Mouse (Mus musculus): ENCODE measurements around the gene Grip2. TPM values are rescaled to one million over a fixed set of nuclear protein-coding genes. Genes with fewer than 3 reads are reported as not detected.

Grip2 gene
- total and polyA plus RNA-seq, 3 experiments, result 8.5 to 25.2 (median 12.4) TPM

- intact Hi-C loops (cut with DNase I), result no loop called here
- WGBS, result 42% methylated on average over 3 of the region's 3 CpGs
Measured at GRCm38 (mm10) chr6:91795640-91796039, 31.4 kb downstream of the Grip2 start.

GRCm38 (mm10) chr6:91788311-91788798 is 38.7 kb downstream of the Grip2 start:
- Histone ChIP-seq H3K79me2 (replicated peaks; ENCODE audit: control insufficient read depth, insufficient read depth, low read length) (no peaks in the 10 kb centered on the region), H3K27ac (peak overlapping the region; percentile 54), H3K27me3 (ENCODE audit: control insufficient read depth, insufficient read depth, low read length) (no peaks in the 10 kb centered on the region), H3K4me3 (no peak overlapping the region), H3K4me1 (ENCODE audit: control insufficient read depth, insufficient read depth, low read length) (peaks cover 13% of the 10 kb centered on the region; the same call in 1 of the 2 replicates), H3K9ac (ENCODE audit: low read depth, low read length) (no peak overlapping the region), H3K36me3 (ENCODE audit: control insufficient read depth, insufficient read depth, low read length) (peaks cover 4% of the 10 kb centered on the region; the same call in 1 of the 2 replicates)
- intact Hi-C loops (cut with DNase I), result no loop called here
- TF ChIP-seq EP300 (IDR thresholded peaks at IDR 0.05; ENCODE audit: insufficient read depth, low read depth, low read length) (no peak), CTCF (IDR thresholded peaks at IDR 0.05) (no peak), POLR2A (IDR thresholded peaks at IDR 0.05; ENCODE audit: insufficient read depth, low read depth, low read length) (no peak)
- peak in 1 of 2 experiments; percentile 55 for DNase-seq
- 50% methylated on average over 9 of the region's 9 CpGs for WGBS

More at GRCm38 (mm10) chr6:91795640-91796039, 31.4 kb downstream of the Grip2 start:
- Histone ChIP-seq H3K4me1 (ENCODE audit: control insufficient read depth, insufficient read depth, low read length) (peaks cover 4% of the 10 kb centered on the region; the same call in 1 of the 2 replicates), H3K4me3 (peak overlapping the region; percentile 50), H3K36me3 (ENCODE audit: control insufficient read depth, insufficient read depth, low read length) (no peaks in the 10 kb centered on the region), H3K27me3 (ENCODE audit: control insufficient read depth, insufficient read depth, low read length) (no peaks in the 10 kb centered on the region), H3K27ac (peak overlapping the region; percentile 79), H3K79me2 (replicated peaks; ENCODE audit: control insufficient read depth, insufficient read depth, low read length) (no peaks in the 10 kb centered on the region), H3K9ac (ENCODE audit: low read depth, low read length) (peak overlapping the region; percentile 67)
- TF ChIP-seq CTCF (IDR thresholded peaks at IDR 0.05) (no peak), EP300 (IDR thresholded peaks at IDR 0.05; ENCODE audit: insufficient read depth, low read depth, low read length) (no peak), POLR2A (IDR thresholded peaks at IDR 0.05; ENCODE audit: insufficient read depth, low read depth, low read length) (no peak)
- DNase-seq, result no peak

- Histone ChIP-seq H3K27me3 (ENCODE audit: control insufficient read depth, insufficient read depth, low read length) (no peaks in the 10 kb centered on the region), H3K4me1 (ENCODE audit: control insufficient read depth, insufficient read depth, low read length) (peaks cover 11% of the 10 kb centered on the region; the same call in 1 of the 2 replicates), H3K79me2 (replicated peaks; ENCODE audit: control insufficient read depth, insufficient read depth, low read length) (no peaks in the 10 kb centered on the region), H3K9ac (ENCODE audit: low read depth, low read length) (peak overlapping the region; percentile 44; the same call in 1 of the 2 replicates), H3K36me3 (ENCODE audit: control insufficient read depth, insufficient read depth, low read length) (peaks cover 4% of the 10 kb centered on the region; the same call in 1 of the 2 replicates), H3K27ac (peak overlapping the region; percentile 88), H3K4me3 (no peak overlapping the region)
- 48% methylated on average over 3 of the region's 3 CpGs for WGBS
- peak; percentile 51 to 79 for DNase-seq
- TF ChIP-seq CTCF (IDR thresholded peaks at IDR 0.05) (no peak), POLR2A (IDR thresholded peaks at IDR 0.05; ENCODE audit: insufficient read depth, low read depth, low read length) (no peak), EP300 (IDR thresholded peaks at IDR 0.05; ENCODE audit: insufficient read depth, low read depth, low read length) (peak; percentile 51; the same call in 1 of the 2 replicates)
- intact Hi-C loops (cut with DNase I), result no loop called here
Measured at GRCm38 (mm10) chr6:91785018-91785417, 42.0 kb downstream of the Grip2 start.

- intact Hi-C loops (cut with DNase I), result loop anchor here (5.0 kb wide), 1 partner anchor 288 kb away; no protein-coding TSS in a partner anchor
- WGBS, result 45% methylated on average over 9 of the region's 9 CpGs
- H3K36me3 ChIP-seq (ENCODE audit: control insufficient read depth, insufficient read depth, low read length), result no peaks in the 10 kb centered on the region
Measured at GRCm38 (mm10) chr6:91779206-91779605, 47.8 kb downstream of the Grip2 start.

GRCm38 (mm10) chr6:91776543-91776942 is 50.5 kb downstream of the Grip2 start:
- DNase-seq, result peak; percentile 53 to 63
- H3K4me3 ChIP-seq, result no peak overlapping the region
- no peak overlapping the region for H3K9ac ChIP-seq (ENCODE audit: low read depth, low read length)
- no peaks in the 10 kb centered on the region for H3K4me1 ChIP-seq (ENCODE audit: control insufficient read depth, insufficient read depth, low read length)
- no peak overlapping the region for H3K27ac ChIP-seq
- 16% methylated on average over 9 of the region's 9 CpGs for WGBS
- TF ChIP-seq EP300 (IDR thresholded peaks at IDR 0.05; ENCODE audit: insufficient read depth, low read depth, low read length) (peak; percentile 76; the same call in 1 of the 2 replicates), CTCF (IDR thresholded peaks at IDR 0.05) (peak; percentile 100), POLR2A (IDR thresholded peaks at IDR 0.05; ENCODE audit: insufficient read depth, low read depth, low read length) (no peak)
- no peaks in the 10 kb centered on the region for H3K36me3 ChIP-seq (ENCODE audit: control insufficient read depth, insufficient read depth, low read length)
- H3K27me3 ChIP-seq (ENCODE audit: control insufficient read depth, insufficient read depth, low read length), result no peaks in the 10 kb centered on the region
- no peaks in the 10 kb centered on the region for H3K79me2 ChIP-seq (replicated peaks; ENCODE audit: control insufficient read depth, insufficient read depth, low read length)
- intact Hi-C loops (cut with DNase I), result loop anchor here (1.0 to 5.0 kb wide), 2 partner anchors 76 to 291 kb away; no protein-coding TSS in a partner anchor

More at GRCm38 (mm10) chr6:91779206-91779605, 47.8 kb downstream of the Grip2 start:
- TF ChIP-seq POLR2A (IDR thresholded peaks at IDR 0.05; ENCODE audit: insufficient read depth, low read depth, low read length) (no peak), EP300 (IDR thresholded peaks at IDR 0.05; ENCODE audit: insufficient read depth, low read depth, low read length) (no peak), CTCF (IDR thresholded peaks at IDR 0.05) (no peak)
- Histone ChIP-seq H3K4me3 (no peak overlapping the region), H3K9ac (ENCODE audit: low read depth, low read length) (no peak overlapping the region), H3K4me1 (ENCODE audit: control insufficient read depth, insufficient read depth, low read length) (no peaks in the 10 kb centered on the region), H3K79me2 (replicated peaks; ENCODE audit: control insufficient read depth, insufficient read depth, low read length) (no peaks in the 10 kb centered on the region), H3K27me3 (ENCODE audit: control insufficient read depth, insufficient read depth, low read length) (no peaks in the 10 kb centered on the region), H3K27ac (no peak overlapping the region)
- DNase-seq, result no peak

GRCm38 (mm10) chr6:91773951-91774350 is 53.1 kb downstream of the Grip2 start:
- Histone ChIP-seq H3K4me3 (no peak overlapping the region), H3K79me2 (replicated peaks; ENCODE audit: control insufficient read depth, insufficient read depth, low read length) (no peaks in the 10 kb centered on the region), H3K9ac (ENCODE audit: low read depth, low read length) (no peak overlapping the region), H3K27me3 (ENCODE audit: control insufficient read depth, insufficient read depth, low read length) (no peaks in the 10 kb centered on the region), H3K27ac (no peak overlapping the region), H3K36me3 (ENCODE audit: control insufficient read depth, insufficient read depth, low read length) (no peaks in the 10 kb centered on the region), H3K4me1 (ENCODE audit: control insufficient read depth, insufficient read depth, low read length) (no peaks in the 10 kb centered on the region)
- no peak for TF ChIP-seq CTCF (IDR thresholded peaks at IDR 0.05)
- no peak for TF ChIP-seq EP300 (IDR thresholded peaks at IDR 0.05; ENCODE audit: insufficient read depth, low read depth, low read length)
- TF ChIP-seq POLR2A (IDR thresholded peaks at IDR 0.05; ENCODE audit: insufficient read depth, low read depth, low read length), result no peak
- 70% methylated on average over 5 of the region's 5 CpGs for WGBS
- no peak for DNase-seq
- intact Hi-C loops (cut with DNase I), result no loop called here
